Mouse (Mus musculus) E14TG2a.4 (cell line): ENCODE measurements around the gene Itprid1.

Experiments
- H3K27me3 ChIP-seq: 2 replicates; pipeline ENCODE4 v1.6.1; 2014; ENCODE audit warnings: low read length, control low read depth; ENCODE audit not compliant: insufficient read depth
- H3K36me3 ChIP-seq: 2 replicates; pipeline ENCODE4 v1.6.1; 2014; ENCODE audit warnings: low read length, control low read depth; ENCODE audit not compliant: insufficient read depth
- H3K4me1 ChIP-seq: replicated peaks from 2 replicates; pipeline ENCODE4 v1.6.1; 2014; ENCODE audit warnings: low read depth, low read length, control low read depth
- H3K4me3 ChIP-seq: replicated peaks from 2 replicates; pipeline ENCODE4 v1.5.1; 2014; ENCODE audit warnings: mild to moderate bottlenecking, low read length
- H3K9me3 ChIP-seq: 2 replicates; pipeline ENCODE4 v1.6.1; 2014; ENCODE audit warnings: low read length, control low read depth
- CTCF ChIP-seq: conservative IDR thresholded peaks from 2 replicates; pipeline ENCODE4 v1.5.1; 2014; ENCODE audit warnings: low read length
- NANOG ChIP-seq: IDR thresholded peaks from 2 replicates; pipeline ENCODE4 v1.6.1; 2014; ENCODE audit warnings: borderline replicate concordance, low read length, mixed read lengths
- POU5F1 ChIP-seq: IDR thresholded peaks from 2 replicates; pipeline ENCODE4 v1.6.1; 2014; ENCODE audit warnings: low read length, borderline replicate concordance

Gene Itprid1

GRCm38 (mm10) chr6:55856085-55856484 lies 19.4 kb downstream of the Itprid1 start:
- H3K9me3 ChIP-seq, result no peaks in the 10 kb centered on the region

GRCm38 (mm10) chr6:55865206-55865605 lies 28.5 kb downstream of the Itprid1 start:
- Histone ChIP-seq H3K36me3 (no peaks in the 10 kb centered on the region), H3K4me3 (no peak overlapping the region), H3K4me1 (no peaks in the 10 kb centered on the region), H3K9me3 (no peaks in the 10 kb centered on the region), H3K27me3 (no peaks in the 10 kb centered on the region)
- no peak for TF ChIP-seq CTCF
- no peak for TF ChIP-seq NANOG
- TF ChIP-seq POU5F1, result no peak

More at GRCm38 (mm10) chr6:55856085-55856484, 19.4 kb downstream of the Itprid1 start:
- no peaks in the 10 kb centered on the region for H3K36me3 ChIP-seq
- no peak for TF ChIP-seq NANOG
- no peak for TF ChIP-seq CTCF
- TF ChIP-seq POU5F1, result no peak
- no peaks in the 10 kb centered on the region for H3K27me3 ChIP-seq
- H3K4me3 ChIP-seq, result no peak overlapping the region
- no peaks in the 10 kb centered on the region for H3K4me1 ChIP-seq

GRCm38 (mm10) chr6:55879356-55879960 lies 42.8 kb downstream of the Itprid1 start:
- TF ChIP-seq CTCF (no peak), NANOG (no peak), POU5F1 (no peak)
- Histone ChIP-seq H3K4me3 (no peak overlapping the region), H3K4me1 (peaks cover 26% of the 10 kb centered on the region), H3K27me3 (no peaks in the 10 kb centered on the region), H3K9me3 (no peaks in the 10 kb centered on the region), H3K36me3 (no peaks in the 10 kb centered on the region)

- Histone ChIP-seq H3K9me3 (no peaks in the 10 kb centered on the region), H3K36me3 (no peaks in the 10 kb centered on the region), H3K4me3 (no peak overlapping the region), H3K27me3 (no peaks in the 10 kb centered on the region), H3K4me1 (peaks cover 26% of the 10 kb centered on the region)
- TF ChIP-seq NANOG, result no peak
- no peak for TF ChIP-seq POU5F1
- TF ChIP-seq CTCF, result no peak
Measured at GRCm38 (mm10) chr6:55880886-55881285, 44.2 kb downstream of the Itprid1 start.

- H3K9me3 ChIP-seq, result no peaks in the 10 kb centered on the region
Measured at GRCm38 (mm10) chr6:55887598-55887997, 50.9 kb downstream of the Itprid1 start.

DNA sequence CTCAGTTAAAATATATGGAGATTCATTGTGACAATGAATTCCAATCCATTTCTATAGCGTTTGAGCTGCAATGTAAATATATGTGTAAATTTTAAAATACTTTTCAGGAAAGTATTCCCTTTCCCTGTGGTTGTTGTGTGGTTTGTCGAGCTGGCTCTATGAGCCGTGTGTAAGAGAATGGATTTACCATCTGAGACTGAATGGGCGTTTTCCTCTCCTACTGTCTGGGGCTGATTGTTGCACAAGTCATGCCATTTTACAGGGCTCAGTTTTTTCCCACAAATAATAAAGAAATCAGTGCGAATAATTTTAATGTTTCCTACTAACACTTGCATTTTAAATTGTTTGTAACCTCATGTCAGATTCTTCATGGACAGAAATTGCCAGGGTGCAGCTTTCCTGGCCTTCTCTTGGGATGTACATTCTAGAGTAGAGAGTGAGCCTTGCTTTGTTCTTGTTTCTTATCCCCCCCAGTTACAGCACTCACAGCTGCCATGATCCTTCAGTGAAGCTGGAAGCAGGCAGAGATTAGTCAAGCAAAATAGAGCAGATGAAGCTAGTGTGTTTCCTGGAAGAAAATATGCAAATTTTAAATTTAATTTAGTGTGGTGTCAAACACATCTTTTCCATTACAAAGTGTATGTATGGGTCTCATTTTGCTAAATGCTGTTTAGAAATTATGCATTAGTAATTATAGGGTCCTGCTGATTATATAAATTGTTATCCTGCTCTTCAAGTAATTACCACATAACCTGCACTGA lies 65.1 kb downstream of the Itprid1 start:
- H3K4me1 ChIP-seq, result no peaks in the 10 kb centered on the region
- H3K36me3 ChIP-seq, result no peaks in the 10 kb centered on the region
- no peak for TF ChIP-seq NANOG
- no peak for TF ChIP-seq POU5F1
- TF ChIP-seq CTCF, result no peak
- H3K4me3 ChIP-seq, result no peak overlapping the region
- no peaks in the 10 kb centered on the region for H3K9me3 ChIP-seq
- no peaks in the 10 kb centered on the region for H3K27me3 ChIP-seq

More at GRCm38 (mm10) chr6:55887598-55887997, 50.9 kb downstream of the Itprid1 start:
- H3K4me3 ChIP-seq, result no peak overlapping the region
- H3K36me3 ChIP-seq, result no peaks in the 10 kb centered on the region
- no peak for TF ChIP-seq NANOG
- TF ChIP-seq POU5F1, result no peak
- no peak for TF ChIP-seq CTCF
- H3K4me1 ChIP-seq, result no peaks in the 10 kb centered on the region
- H3K27me3 ChIP-seq, result no peaks in the 10 kb centered on the region

DNA sequence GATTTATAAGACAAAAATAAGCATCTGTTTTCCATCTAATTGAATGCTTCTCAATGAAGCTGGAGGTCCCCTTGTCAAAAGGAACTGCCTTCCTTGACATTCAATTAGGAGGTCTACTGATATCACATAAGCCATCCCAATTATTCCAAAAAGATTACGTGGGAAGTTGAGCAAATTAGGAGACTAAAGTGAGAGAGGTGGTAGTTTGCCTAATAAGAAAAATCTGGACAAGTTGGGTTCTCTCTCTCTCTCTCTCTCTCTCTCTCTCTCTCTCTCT lies 65.6 kb downstream of the Itprid1 start:
- no peak for TF ChIP-seq POU5F1
- no peaks in the 10 kb centered on the region for H3K27me3 ChIP-seq
- no peaks in the 10 kb centered on the region for H3K4me1 ChIP-seq
- no peaks in the 10 kb centered on the region for H3K36me3 ChIP-seq
- no peak overlapping the region for H3K4me3 ChIP-seq
- no peaks in the 10 kb centered on the region for H3K9me3 ChIP-seq

GRCm38 (mm10) chr6:55919206-55919605 lies 82.5 kb downstream of the Itprid1 start:
- Histone ChIP-seq H3K36me3 (no peaks in the 10 kb centered on the region), H3K27me3 (no peaks in the 10 kb centered on the region), H3K9me3 (no peaks in the 10 kb centered on the region), H3K4me1 (no peaks in the 10 kb centered on the region), H3K4me3 (no peak overlapping the region)
- no peak for TF ChIP-seq POU5F1
- TF ChIP-seq NANOG, result no peak
- no peak for TF ChIP-seq CTCF

DNA sequence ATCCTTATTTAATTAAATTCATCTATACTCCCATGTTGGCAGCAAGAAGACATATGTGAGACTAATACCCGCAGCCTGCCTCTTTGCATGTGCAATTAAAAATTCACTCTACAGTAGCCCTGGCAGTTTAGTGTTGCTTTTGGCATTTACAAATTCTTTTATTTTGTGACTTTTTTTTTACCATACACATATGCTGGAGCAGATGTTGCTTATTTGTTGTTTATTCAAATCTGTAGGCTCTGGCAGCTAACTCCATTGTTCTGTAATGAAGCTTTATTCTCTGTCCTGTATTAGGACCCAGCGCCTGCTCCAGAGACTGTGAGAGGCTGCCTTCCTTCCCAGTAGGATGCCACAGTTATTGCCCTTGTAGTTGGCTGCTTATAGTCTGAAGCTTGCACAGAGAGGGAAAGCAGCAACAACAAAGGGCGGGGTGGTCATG lies 83.6 kb downstream of the Itprid1 start:
- Histone ChIP-seq H3K36me3 (no peaks in the 10 kb centered on the region), H3K9me3 (no peaks in the 10 kb centered on the region), H3K4me1 (no peaks in the 10 kb centered on the region), H3K27me3 (no peaks in the 10 kb centered on the region), H3K4me3 (no peak overlapping the region)
- TF ChIP-seq NANOG (no peak), CTCF (no peak), POU5F1 (no peak)
